Mouse (Mus musculus) kidney, embryonic 15.5 days (tissue): ENCODE results near the gene Lhfpl2. TPM values are rescaled to one million over a fixed set of nuclear protein-coding genes. Genes with fewer than 3 reads are reported as not detected.
A peak's percentile ranks its signal among the peaks of the same experiment; 100 is the strongest.

Experiments
- ATAC-seq: fragments of 200-750 bp; cut with Nextera tagmentation; replicated peaks from 2 replicates; pipeline ENCODE4 v1.8.0; 2017; ENCODE audit warnings: moderate TSS enrichment; ENCODE audit not compliant: low FRiP score
- H3K27ac ChIP-seq: fragments of 300-500 bp; sonication (generic); 2 replicates; pipeline ENCODE4 v1.5.1; 2015; ENCODE audit warnings: mild to moderate bottlenecking, inconsistent platforms
- H3K27me3 ChIP-seq: fragments of 300-500 bp; sonication (generic); 2 replicates; pipeline ENCODE4 v1.6.1; 2015; ENCODE audit warnings: inconsistent platforms
- H3K36me3 ChIP-seq: fragments of 300-500 bp; sonication (generic); 2 replicates; pipeline ENCODE4 v1.6.1; 2015; ENCODE audit warnings: inconsistent platforms
- H3K4me1 ChIP-seq: fragments of 300-500 bp; sonication (generic); 2 replicates; pipeline ENCODE4 v1.6.1; 2015; ENCODE audit warnings: inconsistent platforms
- H3K4me2 ChIP-seq: fragments of 300-500 bp; sonication (generic); 2 replicates; pipeline ENCODE4 v1.6.1; 2015; ENCODE audit warnings: moderate library complexity, mild to moderate bottlenecking, inconsistent platforms
- H3K4me3 ChIP-seq: fragments of 300-500 bp; sonication (generic); replicated peaks from 2 replicates; pipeline ENCODE4 v1.5.1; 2015; ENCODE audit warnings: mild to moderate bottlenecking, inconsistent platforms
- H3K9ac ChIP-seq: fragments of 300-500 bp; sonication (generic); 2 replicates; pipeline ENCODE4 v1.6.1; 2015; ENCODE audit warnings: mild to moderate bottlenecking, inconsistent platforms
- H3K9me3 ChIP-seq: fragments of 300-500 bp; sonication (generic); replicated peaks from 2 replicates; pipeline ENCODE4 v1.6.1; 2016; ENCODE audit warnings: inconsistent platforms
- WGBS: fragments of 180-500 bp; shearing (Covaris S2); methylation state at CpG from one replicate; pipeline ENCODE4 v1.1.7; 2015; ENCODE audit warnings: mixed read lengths; 5-methylcytosine and 5-hydroxymethylcytosine counted together
- polyA plus RNA-seq: library from polyadenylated mRNA; unstranded; fragments of >200 nt; fragmentation: Nextera tagmentation; extraction: Ambion mirVana; gene quantifications from 2 replicates; pipeline ENCODE4 v1.2.1, GENCODE M21; 2015

Gene Lhfpl2
- polyA plus RNA-seq, 1 experiment from 2014 or later = 89.1 TPM

- Histone ChIP-seq H3K4me2 (peak overlapping the region; percentile 40; the same call in 1 of the 2 replicates), H3K4me1 (peaks cover 100% of the 10 kb centered on the region), H3K9ac (no peak overlapping the region), H3K9me3 (no peaks in the 10 kb centered on the region), H3K27me3 (no peaks in the 10 kb centered on the region), H3K36me3 (peaks cover 11% of the 10 kb centered on the region; the same call in 1 of the 2 replicates), H3K4me3 (no peak overlapping the region), H3K27ac (peak overlapping the region; percentile 93)
- ATAC-seq = no peak
- 82% methylated on average over 1 of the region's 1 CpGs for WGBS
Observed at GRCm38 (mm10) chr13:94068308-94068707, 10.7 kb downstream of the Lhfpl2 start.

DNA sequence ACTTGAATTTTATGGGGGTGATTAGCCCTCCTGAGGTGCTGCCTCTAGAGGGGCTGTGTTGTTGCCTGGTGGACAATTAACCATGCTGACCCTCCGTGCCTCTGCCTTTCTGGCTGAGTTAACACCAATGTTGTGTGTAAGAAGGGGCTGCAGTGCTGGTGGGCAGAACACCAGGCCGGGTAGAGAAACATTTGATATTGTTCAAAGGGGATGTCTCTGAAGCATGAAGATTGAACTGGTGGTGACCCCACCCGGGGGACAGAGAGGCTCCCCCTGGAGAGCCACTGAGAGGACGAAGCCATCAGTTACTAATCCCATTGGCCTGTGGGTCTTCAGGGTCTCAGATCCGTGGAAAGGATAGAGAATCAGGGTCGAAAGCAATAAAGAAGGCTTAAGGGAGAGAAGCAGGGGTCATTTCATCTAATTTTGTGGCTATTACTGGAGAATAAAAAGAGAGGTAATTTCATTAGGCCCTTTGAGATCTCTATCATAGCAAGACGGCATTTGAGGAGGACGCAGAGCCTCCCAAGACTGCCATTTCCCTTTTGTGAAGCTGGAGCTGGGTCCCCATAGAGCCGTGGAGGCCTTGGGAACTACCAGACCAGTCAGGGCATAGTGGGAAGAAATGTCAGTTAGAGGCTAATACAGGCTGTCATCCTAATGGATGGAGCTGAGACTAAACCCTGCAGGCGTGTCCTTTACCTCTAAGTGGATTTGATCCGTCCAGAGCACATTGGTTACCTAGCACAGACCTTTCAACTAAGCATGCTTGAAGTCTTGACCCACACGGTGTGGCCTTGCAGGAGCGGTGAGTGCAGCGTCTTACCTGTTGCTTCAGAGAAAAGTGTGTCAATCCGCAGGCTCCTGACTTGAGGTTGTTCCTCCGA is 12.1 kb downstream of the Lhfpl2 start:
- Histone ChIP-seq H3K4me1 (peaks cover 99% of the 10 kb centered on the region), H3K4me3 (no peak overlapping the region), H3K27ac (peak overlapping the region; percentile 93), H3K27me3 (no peaks in the 10 kb centered on the region), H3K9ac (no peak overlapping the region), H3K4me2 (peak overlapping the region; percentile 40), H3K36me3 (peaks cover 11% of the 10 kb centered on the region; the same call in 1 of the 2 replicates), H3K9me3 (no peaks in the 10 kb centered on the region)
- WGBS = 40% methylated on average over 16 of the region's 16 CpGs
- peak; percentile 90 for ATAC-seq

DNA sequence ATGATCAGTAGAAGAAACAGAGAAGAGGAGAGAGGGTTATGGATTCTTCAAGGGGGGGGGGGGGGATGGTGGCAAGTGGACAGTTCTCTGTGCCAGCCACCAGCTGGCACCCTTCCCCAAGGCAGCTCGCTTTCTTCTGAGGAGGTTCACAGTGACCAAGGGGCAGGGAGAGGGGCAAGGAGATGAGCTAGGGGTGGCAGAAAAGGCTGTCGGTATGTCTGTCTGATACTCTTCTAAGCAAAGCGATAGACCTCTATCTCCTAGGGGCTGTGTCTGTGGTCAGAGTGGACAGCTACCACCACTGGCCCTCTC is 12.7 kb downstream of the Lhfpl2 start:
- peaks cover 11% of the 10 kb centered on the region; the same call in 1 of the 2 replicates for H3K36me3 ChIP-seq
- H3K27ac ChIP-seq = peak overlapping the region; percentile 93
- H3K4me1 ChIP-seq = peaks cover 99% of the 10 kb centered on the region
- no peak for ATAC-seq
- no peak overlapping the region for H3K4me3 ChIP-seq
- no peaks in the 10 kb centered on the region for H3K9me3 ChIP-seq
- H3K9ac ChIP-seq = no peak overlapping the region
- H3K27me3 ChIP-seq = no peaks in the 10 kb centered on the region
- H3K4me2 ChIP-seq = peak overlapping the region; percentile 22; the same call in 1 of the 2 replicates
- WGBS = 71% methylated on average over 3 of the region's 3 CpGs

- no peaks in the 10 kb centered on the region for H3K27me3 ChIP-seq
- no peak for ATAC-seq
- no peak overlapping the region for H3K9ac ChIP-seq
- WGBS = 73% methylated on average over 3 of the region's 3 CpGs
- H3K9me3 ChIP-seq = no peaks in the 10 kb centered on the region
- H3K4me3 ChIP-seq = no peak overlapping the region
- H3K4me1 ChIP-seq = peaks cover 99% of the 10 kb centered on the region
- peaks cover 11% of the 10 kb centered on the region; the same call in 1 of the 2 replicates for H3K36me3 ChIP-seq
- H3K4me2 ChIP-seq = peak overlapping the region; percentile 4; the same call in 1 of the 2 replicates
- peak overlapping the region; percentile 93 for H3K27ac ChIP-seq
Observed at GRCm38 (mm10) chr13:94070927-94071326, 13.3 kb downstream of the Lhfpl2 start.

GRCm38 (mm10) chr13:94073046-94073715 is 15.6 kb downstream of the Lhfpl2 start:
- H3K9ac ChIP-seq = no peak overlapping the region
- WGBS = 15% methylated on average over 9 of the region's 9 CpGs
- no peaks in the 10 kb centered on the region for H3K27me3 ChIP-seq
- peaks cover 12% of the 10 kb centered on the region; the same call in 1 of the 2 replicates for H3K36me3 ChIP-seq
- peaks cover 97% of the 10 kb centered on the region for H3K4me1 ChIP-seq
- peak overlapping the region; percentile 88 for H3K27ac ChIP-seq
- ATAC-seq = no peak
- H3K4me3 ChIP-seq = no peak overlapping the region
- no peaks in the 10 kb centered on the region for H3K9me3 ChIP-seq
- H3K4me2 ChIP-seq = no peak overlapping the region

- Histone ChIP-seq H3K27me3 (no peaks in the 10 kb centered on the region), H3K4me1 (peaks cover 93% of the 10 kb centered on the region), H3K4me2 (no peak overlapping the region; the same call in 1 of the 2 replicates), H3K27ac (peak overlapping the region; percentile 88), H3K9me3 (no peaks in the 10 kb centered on the region), H3K9ac (no peak overlapping the region), H3K36me3 (peaks cover 17% of the 10 kb centered on the region), H3K4me3 (no peak overlapping the region)
- no peak for ATAC-seq
- 29% methylated on average over 5 of the region's 5 CpGs for WGBS
Observed at GRCm38 (mm10) chr13:94073716-94074115, 16.1 kb downstream of the Lhfpl2 start.

- 17% methylated on average over 1 of the region's 1 CpGs for WGBS
- peaks cover 81% of the 10 kb centered on the region for H3K4me1 ChIP-seq
- H3K4me3 ChIP-seq = no peak overlapping the region
- H3K4me2 ChIP-seq = no peak overlapping the region
- H3K27ac ChIP-seq = peak overlapping the region; percentile 66
- H3K9me3 ChIP-seq = no peaks in the 10 kb centered on the region
- H3K27me3 ChIP-seq = no peaks in the 10 kb centered on the region
- no peak overlapping the region for H3K9ac ChIP-seq
- H3K36me3 ChIP-seq = peaks cover 32% of the 10 kb centered on the region
- no peak for ATAC-seq
Observed at GRCm38 (mm10) chr13:94075181-94075580, 17.6 kb downstream of the Lhfpl2 start.

DNA sequence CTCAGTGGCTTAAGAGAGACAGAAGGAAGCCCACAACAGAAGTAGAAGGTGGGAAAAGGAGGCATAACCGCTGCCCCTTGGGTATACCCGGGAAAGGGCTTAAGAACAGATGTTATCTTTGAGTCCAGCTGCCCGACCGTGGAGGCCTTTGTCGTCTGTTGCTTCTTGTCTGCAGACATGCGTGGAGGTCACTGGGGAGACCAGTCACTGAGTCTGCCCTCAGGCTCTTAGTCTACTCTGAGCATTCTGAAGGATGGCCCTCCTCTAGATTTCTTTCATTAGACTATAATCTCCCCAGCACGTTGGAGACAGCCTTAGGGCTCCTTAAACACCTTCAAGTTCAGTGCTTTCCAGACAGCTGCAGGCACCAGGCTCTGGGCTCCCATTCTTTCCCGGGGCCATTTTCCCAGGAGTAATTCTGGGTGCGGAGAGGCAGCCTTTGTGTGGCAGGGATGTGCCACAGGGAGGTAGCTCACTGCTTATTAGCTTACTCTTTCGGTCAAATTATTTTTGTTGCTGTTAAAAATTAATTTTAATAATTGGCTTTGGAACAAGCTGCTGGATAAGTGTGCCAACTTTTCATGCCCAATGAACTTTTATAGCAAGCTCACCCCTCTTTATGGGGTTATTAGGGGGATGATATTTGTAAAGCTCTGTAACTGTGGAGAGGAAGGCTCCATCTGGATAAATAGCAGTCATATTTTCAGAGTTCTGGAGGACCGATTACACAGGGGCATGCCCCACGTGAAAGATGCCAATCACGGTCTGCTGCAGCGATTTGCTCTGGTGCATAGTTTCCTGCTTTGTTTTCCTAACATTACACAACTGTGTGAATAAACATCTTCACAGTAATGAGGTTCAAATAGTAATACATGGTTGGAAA is 19.8 kb downstream of the Lhfpl2 start:
- Histone ChIP-seq H3K27me3 (no peaks in the 10 kb centered on the region), H3K9ac (no peak overlapping the region), H3K4me3 (no peak overlapping the region), H3K36me3 (peaks cover 22% of the 10 kb centered on the region), H3K4me1 (peaks cover 65% of the 10 kb centered on the region), H3K9me3 (no peaks in the 10 kb centered on the region), H3K4me2 (no peak overlapping the region), H3K27ac (peak overlapping the region; percentile 65)
- 25% methylated on average over 14 of the region's 14 CpGs for WGBS
- peak; percentile 21; the same call in 1 of the 2 replicates for ATAC-seq

GRCm38 (mm10) chr13:94083196-94083595 is 25.6 kb downstream of the Lhfpl2 start:
- H3K4me3 ChIP-seq = peak overlapping the region; percentile 19
- peak overlapping the region; percentile 72 for H3K27ac ChIP-seq

DNA sequence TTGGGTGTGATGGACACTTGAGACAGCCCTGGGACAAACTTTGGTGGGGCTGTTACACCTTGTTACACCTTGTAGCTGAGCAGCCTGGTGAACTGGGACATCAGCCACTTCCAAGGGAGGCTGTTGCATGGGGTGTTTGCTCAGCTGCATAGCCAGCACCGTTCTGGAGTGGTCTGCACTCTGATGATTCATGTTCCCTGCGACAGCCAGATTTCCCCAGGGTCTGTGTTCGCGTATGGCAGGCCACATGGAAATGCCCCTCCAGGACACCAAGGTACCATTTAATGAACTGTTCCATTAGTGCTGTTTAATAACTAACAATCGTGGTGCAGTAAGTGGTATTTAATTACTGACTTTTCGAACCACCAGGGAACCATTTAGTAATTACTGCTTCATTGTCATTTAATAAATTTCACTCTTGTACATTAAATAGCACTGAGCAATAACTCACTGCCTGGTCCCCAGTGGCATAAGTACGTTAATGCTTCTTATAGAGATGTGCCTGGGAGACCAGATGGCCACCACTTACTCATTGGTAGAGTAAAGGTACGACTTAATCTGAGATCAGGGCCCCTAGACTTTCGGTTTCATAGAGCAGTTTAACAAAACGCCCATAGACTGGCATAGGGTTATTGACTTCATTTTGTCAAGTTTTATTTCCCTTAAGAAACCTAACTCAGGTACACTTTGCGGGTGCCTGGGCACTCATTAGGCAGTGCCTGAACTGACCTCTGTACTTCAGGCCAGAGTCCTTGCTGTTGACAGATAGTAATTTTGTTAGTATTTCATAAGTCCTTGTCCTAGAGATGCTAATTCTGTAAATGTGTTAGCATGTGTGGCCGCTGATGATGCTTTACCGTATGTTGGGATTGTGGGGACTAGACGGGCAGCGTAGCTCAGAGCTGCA is 26.9 kb downstream of the Lhfpl2 start:
- no peaks in the 10 kb centered on the region for H3K9me3 ChIP-seq
- 55% methylated on average over 15 of the region's 15 CpGs for WGBS
- H3K4me3 ChIP-seq = peak overlapping the region; percentile 19
- no peaks in the 10 kb centered on the region for H3K27me3 ChIP-seq
- H3K36me3 ChIP-seq = peaks cover 34% of the 10 kb centered on the region
- peaks cover 60% of the 10 kb centered on the region for H3K4me1 ChIP-seq
- ATAC-seq = peak; percentile 41; the same call in 1 of the 2 replicates
- no peak overlapping the region for H3K9ac ChIP-seq
- H3K27ac ChIP-seq = peak overlapping the region; percentile 72
- H3K4me2 ChIP-seq = peak overlapping the region; percentile 38

More at GRCm38 (mm10) chr13:94083196-94083595, 25.6 kb downstream of the Lhfpl2 start:
- Histone ChIP-seq H3K9ac (no peak overlapping the region), H3K36me3 (peaks cover 47% of the 10 kb centered on the region), H3K27me3 (no peaks in the 10 kb centered on the region), H3K4me1 (peaks cover 53% of the 10 kb centered on the region), H3K9me3 (no peaks in the 10 kb centered on the region), H3K4me2 (peak overlapping the region; percentile 31)
- WGBS = 16% methylated on average over 8 of the region's 8 CpGs
- ATAC-seq = peak; percentile 73
